Comparison of ENCODE assay signal across 12 mouse cellular contexts in genomic region chr17:24227941-24228340, GRCm38 (mm10).
"Had no signal": no experiment of that assay in that cellular context is flagged by ENCODE, and none has a peak within 500 bp of the region (broad histone marks: within the 10 kb centered on the region; RNA-seq: fewer than 3 reads in every experiment).

No protein-coding gene starts in this region.

- H3K4me1 ChIP-seq: lung, embryonic 15.5 days had no signal

- H3K9me3 ChIP-seq: lung, embryonic 15.5 days had no signal

- H3K4me2 ChIP-seq: lung, embryonic 15.5 days; midbrain, embryonic 11.5 days had no signal

- H3K27me3 ChIP-seq: lung, embryonic 15.5 days had no signal

- H3K4me3 ChIP-seq: lung, embryonic 15.5 days had no signal

- H3K9ac ChIP-seq: lung, embryonic 15.5 days had no signal

- DNase-seq: kidney, adult 18-20 months; kidney, adult 9 months; kidney, postnatal 14 days; kidney, postnatal 4 days; lung, adult 18-20 months; lung, postnatal 10 days; lung, postnatal 36 days; midbrain, embryonic 14.5 days; thymus, adult 18-20 months; thymus, postnatal 36 days had no signal

- H3K27ac ChIP-seq: lung, embryonic 15.5 days had no signal
